Mouse (Mus musculus): Measurements from ENCODE around the gene Gm21586.
"Not testable (repeated sequence)": the region's sequence is repeated elsewhere in the genome, so short reads cannot be mapped to it uniquely, and the experiment has no call there.

Gm21586 gene

DNA sequence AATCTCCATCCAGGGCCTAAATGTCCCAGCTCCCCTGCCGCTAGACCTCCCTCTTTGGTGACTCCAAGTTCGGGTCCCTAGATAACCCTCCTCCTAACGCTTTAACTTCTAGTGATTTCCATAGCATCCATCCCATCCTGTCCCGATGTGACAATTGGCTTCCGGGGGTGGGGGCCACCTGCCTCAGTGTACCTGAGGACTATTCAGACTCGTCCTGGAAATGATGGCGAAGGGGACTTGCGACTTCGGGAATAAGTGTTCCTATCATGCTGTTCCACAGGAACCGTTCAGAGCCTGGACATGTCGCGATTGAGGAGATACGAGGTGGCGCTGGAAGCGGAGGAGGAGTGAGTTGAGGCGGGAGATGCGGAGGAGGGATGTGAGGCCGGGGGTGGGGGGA is at the start of gene Gm21586:
Gm21586 (plus strand) TSS at position 301 of the 400 bp plus-strand sequence.
- DNase-seq: not testable (repeated sequence)

DNA sequence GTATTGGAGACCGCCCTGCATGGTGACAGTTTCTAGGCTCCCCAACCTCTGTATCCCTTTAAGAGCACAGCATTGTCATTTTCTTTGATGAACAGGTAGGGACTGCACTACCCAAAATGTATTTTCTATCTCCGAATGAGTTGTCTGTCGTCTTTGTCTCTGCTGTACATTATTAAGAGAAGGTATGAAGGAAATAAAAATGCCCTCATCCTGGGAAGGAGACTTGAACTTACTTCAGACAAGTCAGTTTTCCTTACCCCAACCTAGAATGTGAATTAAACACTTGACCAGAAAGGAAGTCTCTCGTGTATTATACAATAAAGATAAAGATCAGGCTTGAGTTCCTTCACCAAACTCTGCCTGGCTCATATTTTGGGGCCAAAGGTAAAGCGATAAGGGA is 27.3 kb downstream of the Gm21586 start, which contains the start of gene Gm2163:
Gm2163 (plus strand) TSS at position 301 of the 400 bp plus-strand sequence.
- DNase-seq: not testable (repeated sequence)
